8 mouse cellular contexts compared by ENCODE assay signal in the genomic region with DNA sequence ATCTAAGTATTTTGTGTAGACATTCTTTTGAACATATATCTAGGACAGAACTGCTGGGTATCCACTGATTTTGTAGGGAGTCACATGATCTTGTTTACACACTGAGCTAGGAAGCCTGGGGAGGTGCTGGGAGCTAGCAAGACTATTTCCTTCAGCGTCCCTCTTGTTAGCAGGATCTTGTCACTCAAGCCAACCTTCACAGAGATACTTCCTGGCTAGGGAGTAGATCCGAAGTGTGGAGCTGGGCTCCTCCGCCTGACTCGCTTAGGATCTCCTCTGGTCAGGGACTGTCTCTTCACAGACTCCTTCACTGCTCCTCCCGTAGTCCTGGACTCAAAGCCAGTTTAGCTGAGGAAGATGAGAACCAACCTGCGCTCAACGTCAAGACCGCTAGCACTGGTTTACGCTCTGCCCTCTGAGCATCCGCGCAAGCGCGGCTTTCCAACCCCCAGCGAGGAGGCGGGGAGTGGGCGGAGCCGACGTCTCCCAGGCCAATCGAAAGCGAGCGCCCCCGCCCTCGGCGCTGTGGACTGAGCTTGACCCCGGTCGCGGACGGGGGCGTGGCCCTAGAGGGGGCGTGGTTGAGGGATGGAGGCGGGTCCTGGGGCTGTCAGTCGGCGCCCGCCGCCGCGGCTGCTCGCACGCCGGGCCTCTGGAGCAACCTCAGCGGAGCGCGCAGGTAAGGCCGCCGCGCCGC. TPM values are rescaled to one million over a fixed set of nuclear protein-coding genes. Genes with fewer than 3 reads are reported as not detected.
A peak's percentile ranks its signal among the peaks of the same experiment; 100 is the strongest.
DNase-seq lines count a peak whose midpoint lies in the region; ATAC-seq lines count a peak whose summit lies in the region.

A gene (plus strand): TSS at position 601 of the 697 bp plus-strand sequence.

- peak; percentile 100 for DNase-seq in gastrocnemius, adult 18-20 months (ENCODE audit: low spot score)
- DNase-seq in layer of hippocampus, postnatal 36 days, result peak; percentile 100
- peak; percentile 100 for DNase-seq in lung, postnatal 25 days (ENCODE audit: low spot score)
- peak; percentile 98 for DNase-seq in retina, adult 2 months (ENCODE audit: low read depth, low spot score)
- peak; percentile 100 for DNase-seq in thymus, postnatal 25 days

- H3K36me3 ChIP-seq in hindbrain, embryonic 15.5 days, result no peaks in the 10 kb centered on the region

- peaks cover 16% of the 10 kb centered on the region for H3K4me1 ChIP-seq in hindbrain, embryonic 15.5 days (replicated peaks)

- peak within 1 kb of the TSS; percentile 77 for H3K27ac ChIP-seq in hindbrain, embryonic 15.5 days (replicated peaks)

- H3K9me3 ChIP-seq in hindbrain, embryonic 15.5 days, result no peaks in the 10 kb centered on the region

- peaks cover 23% of the 10 kb centered on the region for H3K27me3 ChIP-seq in hindbrain, embryonic 15.5 days

- peak within 1 kb of the TSS; percentile 78 for H3K9ac ChIP-seq in hindbrain, embryonic 15.5 days

- 0% methylated on average over 47 of the region's 47 CpGs for WGBS in hindbrain, embryonic 15.5 days

- ATAC-seq in activated CD4-positive, CD25-positive, alpha-beta regulatory T cell, adult 4 months, result peak; percentile 96
- peak; percentile 96 for ATAC-seq in common myeloid progenitor, adult 5-6 weeks (replicated peaks; ENCODE audit: low read depth, poor library complexity, severe bottlenecking)
- peak; percentile 98 for ATAC-seq in hindbrain, embryonic 15.5 days (ENCODE audit: low FRiP score, low read depth)

- peak within 1 kb of the TSS; percentile 90 for H3K4me3 ChIP-seq in hindbrain, embryonic 15.5 days

- H3K4me2 ChIP-seq in hindbrain, embryonic 15.5 days, result peak within 1 kb of the TSS; percentile 92

RNA-seq across cellular contexts. Expression of the gene that starts here (rescaled TPM):
- polyA plus RNA-seq in activated CD4-positive, CD25-positive, alpha-beta regulatory T cell, adult 4 months (2017; shearing (Covaris generic)), result 10 to 100 TPM; 21.0 to 25.2 TPM
- total RNA-seq in common myeloid progenitor, adult 5-6 weeks (2017), result 6.3 and 6.5 TPM in 2 replicates
- total RNA-seq in gastrocnemius, adult 18-20 months (2021), result 1 to 10 TPM; 3.0 to 5.6 TPM
- 16.3 and 16.5 TPM in 2 replicates for polyA plus RNA-seq in hindbrain, embryonic 15.5 days (2015; fragmentation: Nextera tagmentation; extraction: Ambion mirVana)
- total RNA-seq in layer of hippocampus, postnatal 36 days (2021), result 10 to 100 TPM; 49.0 to 52.0 TPM

Comparison
In these comparisons a context has a peak if more than half of its experiments do, and no peak if none do; other contexts are left out.
1. Peak in every context shown above with its lines: DNase-seq, ATAC-seq, H3K4me3 ChIP-seq and H3K27ac ChIP-seq.